Mouse (Mus musculus): ENCODE data around the gene Nacad.

DNA sequence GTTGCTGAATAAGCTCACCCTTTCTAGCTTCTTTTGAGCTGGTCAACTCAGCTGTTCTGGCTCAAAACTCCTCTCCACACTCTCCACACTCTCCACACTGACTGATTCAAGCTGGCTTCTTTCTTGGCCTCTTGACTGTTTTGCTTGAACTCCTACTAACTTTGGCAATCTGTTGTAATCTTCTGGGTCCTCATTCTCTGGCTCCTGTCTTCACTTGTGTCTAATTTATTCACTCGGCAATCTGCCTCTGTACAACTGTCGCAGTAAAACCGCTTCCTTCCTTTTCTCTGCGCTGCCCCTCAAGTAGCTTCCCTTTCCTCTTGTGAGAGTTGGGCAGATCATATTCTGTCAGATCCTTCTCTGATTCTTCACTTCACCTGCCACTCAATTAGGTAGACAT lies 21.9 kb upstream of the Nacad start:
- TF ChIP-seq GATA1 (IDR thresholded peaks at IDR 0.05; ENCODE audit: low read length) (no peak), TAL1 (IDR thresholded peaks at IDR 0.05; ENCODE audit: low read length) (no peak)
